Mouse (Mus musculus) MEL (cell line): ENCODE data around the gene Kif26b. TPM values are rescaled to one million over a fixed set of nuclear protein-coding genes. Genes with fewer than 3 reads are reported as not detected.

Source experiments
- DNase-seq: peaks from one replicate; pipeline ENCODE4 v3.0.0; 2011; ENCODE audit warnings: low read depth, low spot score
- H3K27ac ChIP-seq: 2 replicates; pipeline ENCODE4 v1.5.1; 2012; ENCODE audit warnings: low read depth, mild to moderate bottlenecking, control low read depth, low read length, moderate library complexity; ENCODE audit not compliant: control insufficient read depth
- H3K27me3 ChIP-seq, 2 experiments: fragments of 150-350 bp in 1 of 2; sonication (generic) in 1 of 2; 2 replicates each; pipeline ENCODE4 v1.6.1; 2012; ENCODE audit warnings: low read length in 2 of 2, mild to moderate bottlenecking in 2 of 2, improper control_type of control experiment in 1 of 2, moderate library complexity in 1 of 2; ENCODE audit not compliant: insufficient read depth in 2 of 2, control insufficient read depth in 1 of 2
- H3K36me3 ChIP-seq, 2 experiments: 2 replicates each; pipeline ENCODE4 v1.6.1; 2012 to 2014; ENCODE audit warnings: low read length in 2 of 2, improper control_type of control experiment in 1 of 2, inconsistent platforms in 1 of 2, mild to moderate bottlenecking in 1 of 2; ENCODE audit not compliant: insufficient read depth in 2 of 2, control insufficient read depth in 1 of 2
- H3K4me1 ChIP-seq, 2 experiments: fragments of 150-350 bp in 1 of 2; sonication (generic) in 1 of 2; 2 replicates each; pipeline ENCODE4 v1.6.1; 2012; ENCODE audit warnings: low read length in 2 of 2, improper control_type of control experiment in 1 of 2, mild to moderate bottlenecking in 1 of 2; ENCODE audit not compliant: insufficient read depth in 2 of 2, control insufficient read depth in 1 of 2
- H3K4me3 ChIP-seq, 2 experiments: fragments of 150-350 bp in 1 of 2; sonication (generic) in 1 of 2; 2 replicates each; pipeline ENCODE4 v1.5.1; 2012; ENCODE audit warnings: low read depth in 2 of 2, low read length in 2 of 2, mild to moderate bottlenecking in 2 of 2, moderate library complexity in 2 of 2, control low read depth in 1 of 2, improper control_type of control experiment in 1 of 2; ENCODE audit not compliant: control insufficient read depth in 1 of 2, insufficient read depth in 1 of 2
- H3K79me2 ChIP-seq: 2 replicates; pipeline ENCODE4 v1.6.1; 2012; ENCODE audit warnings: mild to moderate bottlenecking, low read length, moderate library complexity; ENCODE audit not compliant: control insufficient read depth, poor library complexity, insufficient read depth
- H3K9ac ChIP-seq: 2 replicates; pipeline ENCODE4 v1.6.1; 2012; ENCODE audit warnings: low read depth, mild to moderate bottlenecking, control low read depth, low read length, moderate library complexity; ENCODE audit not compliant: control insufficient read depth, poor library complexity, severe bottlenecking
- H3K9me3 ChIP-seq: fragments of 150-350 bp; sonication (generic); replicated peaks from 2 replicates; pipeline ENCODE4 v1.6.1; 2012; ENCODE audit warnings: mild to moderate bottlenecking, low read length, improper control_type of control experiment, moderate library complexity; ENCODE audit not compliant: insufficient read depth
- CHD1 ChIP-seq: IDR thresholded peaks from 2 replicates; pipeline ENCODE4 v1.6.1; 2012; ENCODE audit warnings: low read depth, mild to moderate bottlenecking, inconsistent platforms, low read length, improper control_type of control experiment
- CHD2 ChIP-seq: IDR thresholded peaks from 2 replicates; pipeline ENCODE4 v1.6.1; 2011; ENCODE audit warnings: low read length, improper control_type of control experiment
- CTCF ChIP-seq, 3 experiments: IDR thresholded peaks in 2 of 3; conservative IDR thresholded peaks in 1 of 3; 2 replicates each; pipeline ENCODE4 v1.5.1; 2011 to 2012; ENCODE audit warnings: low read length in 3 of 3, low read depth in 2 of 3, mild to moderate bottlenecking in 2 of 3, improper control_type of control experiment in 1 of 3, inconsistent platforms in 1 of 3, mixed read lengths in 1 of 3, moderate library complexity in 1 of 3; ENCODE audit not compliant: control insufficient read depth in 1 of 3, insufficient read depth in 1 of 3, poor library complexity in 1 of 3, severe bottlenecking in 1 of 3
- ELF1 ChIP-seq: IDR thresholded peaks from 2 replicates; pipeline ENCODE4 v1.6.1; 2014; ENCODE audit warnings: low read depth, mild to moderate bottlenecking, inconsistent platforms, low read length, improper control_type of control experiment, moderate library complexity
- EP300 ChIP-seq, 2 experiments: IDR thresholded peaks; 2 replicates each; pipeline ENCODE4 v1.6.1; 2011; ENCODE audit warnings: improper control_type of control experiment in 2 of 2, low read length in 2 of 2, low read depth in 1 of 2, mild to moderate bottlenecking in 1 of 2
- HCFC1 ChIP-seq: IDR thresholded peaks from 2 replicates; pipeline ENCODE4 v1.6.1; 2012; ENCODE audit warnings: low read depth, mild to moderate bottlenecking, inconsistent platforms, low read length, improper control_type of control experiment, moderate library complexity
- JUND ChIP-seq: IDR thresholded peaks from 2 replicates; pipeline ENCODE4 v1.6.1; 2011; ENCODE audit warnings: low read depth, mild to moderate bottlenecking, improper control_type of control experiment, low read length
- MAX ChIP-seq: IDR thresholded peaks from 2 replicates; pipeline ENCODE4 v1.6.1; 2011; ENCODE audit warnings: low read length, improper control_type of control experiment
- MAZ ChIP-seq: IDR thresholded peaks from 2 replicates; pipeline ENCODE4 v1.6.1; 2012; ENCODE audit warnings: low read depth, mild to moderate bottlenecking, inconsistent platforms, low read length, improper control_type of control experiment
- MXI1 ChIP-seq: IDR thresholded peaks from 2 replicates; pipeline ENCODE4 v1.6.1; 2011; ENCODE audit warnings: mild to moderate bottlenecking, low read depth, low read length, improper control_type of control experiment
- NELFE ChIP-seq: IDR thresholded peaks from 2 replicates; pipeline ENCODE4 v1.6.1; 2011; ENCODE audit warnings: low read depth, low read length, improper control_type of control experiment
- RAD21 ChIP-seq: IDR thresholded peaks from 2 replicates; pipeline ENCODE4 v1.6.1; 2011; ENCODE audit warnings: mild to moderate bottlenecking, low read depth, low read length, improper control_type of control experiment
- SIN3A ChIP-seq: IDR thresholded peaks from 2 replicates; pipeline ENCODE4 v1.6.1; 2012; ENCODE audit warnings: low read length, improper control_type of control experiment, inconsistent platforms
- SMC3 ChIP-seq: IDR thresholded peaks from 2 replicates; pipeline ENCODE4 v1.6.1; 2011; ENCODE audit warnings: low read depth, low read length, improper control_type of control experiment
- TBP ChIP-seq: IDR thresholded peaks from 2 replicates; pipeline ENCODE4 v1.8.0; 2011; ENCODE audit warnings: low read depth, low read length, improper control_type of control experiment
- TCF12 ChIP-seq: IDR thresholded peaks from 2 replicates; pipeline ENCODE4 v1.6.1; 2014; ENCODE audit warnings: low read depth, mild to moderate bottlenecking, inconsistent platforms, low read length, improper control_type of control experiment, moderate library complexity
- ZMIZ1 ChIP-seq: IDR thresholded peaks from 2 replicates; pipeline ENCODE4 v1.6.1; 2012; ENCODE audit warnings: low read depth, mild to moderate bottlenecking, inconsistent platforms, low read length, improper control_type of control experiment, moderate library complexity
- polyA plus RNA-seq, 2 experiments: library from polyadenylated mRNA; stranded (reverse) in 1 of 2; unstranded in 1 of 2; fragments of >175 nt in 1 of 2; fragments of >200 nt in 1 of 2; gene quantifications; 2 replicates each; pipeline versions ENCODE4 v1.2.1 to v1.2.4; 2012; ENCODE audit warnings: low replicate concordance in 2 of 2, low read depth in 1 of 2; ENCODE audit not compliant: insufficient read length in 2 of 2, insufficient read depth in 1 of 2, missing spikeins in 1 of 2
- total RNA-seq: library from RNA; depleted of rRNA; stranded (reverse); fragments of 300-350 nt; gene quantifications from 2 replicates; pipeline ENCODE4 v1.2.3, GENCODE M21; 2012

Gene Kif26b
- total and polyA plus RNA-seq, 3 experiments, result 0.08 to 0.50 TPM; not detected in 1

- Histone ChIP-seq H3K9me3 (no peaks in the 10 kb centered on the region), H3K36me3 (no peaks in the 10 kb centered on the region), H3K9ac (no peak overlapping the region)
- TF ChIP-seq JUND (no peak), MXI1 (no peak), CHD2 (no peak), NELFE (no peak)
- TF ChIP-seq, all 39 proteins: peak for 0
- H3K4me3 ChIP-seq, result no peak overlapping the region
- no peaks in the 10 kb centered on the region for H3K79me2 ChIP-seq
- H3K27me3 ChIP-seq, result no peaks in the 10 kb centered on the region
- no peak for DNase-seq
- H3K27ac ChIP-seq, result no peak overlapping the region
- H3K4me1 ChIP-seq, result no peaks in the 10 kb centered on the region
These were observed 199.3 kb downstream of the Kif26b start for GRCm38 (mm10) chr1:178728256-178728655.

GRCm38 (mm10) chr1:178730271-178730670, 201.3 kb downstream of the Kif26b start:
- no peak overlapping the region for H3K4me3 ChIP-seq
- no peaks in the 10 kb centered on the region for H3K4me1 ChIP-seq
- H3K36me3 ChIP-seq, result no peaks in the 10 kb centered on the region
- no peak overlapping the region for H3K27ac ChIP-seq
- TF ChIP-seq CHD2 (no peak), CTCF (IDR thresholded peaks at IDR 0.05 in 2 of 3, conservative IDR thresholded peaks at IDR 0.05 in 1 of 3; ENCODE audit: control insufficient read depth in 1 of 3, insufficient read depth in 1 of 3, low read depth in 2 of 3, low read length in 3 of 3, poor library complexity in 1 of 3, severe bottlenecking in 1 of 3) (no peak), RAD21 (no peak), TBP (no peak), SMC3 (no peak), MAZ (no peak), HCFC1 (no peak)
- no peak for DNase-seq
- H3K9ac ChIP-seq, result no peak overlapping the region
- H3K9me3 ChIP-seq, result no peaks in the 10 kb centered on the region
- H3K79me2 ChIP-seq, result no peaks in the 10 kb centered on the region
- H3K27me3 ChIP-seq, result no peaks in the 10 kb centered on the region

GRCm38 (mm10) chr1:178733035-178733434, 204.1 kb downstream of the Kif26b start:
- DNase-seq, result no peak
- H3K9ac ChIP-seq, result no peak overlapping the region
- H3K36me3 ChIP-seq, result no peaks in the 10 kb centered on the region
- no peak for TF ChIP-seq TCF12
- H3K4me3 ChIP-seq, result no peak overlapping the region
- no peaks in the 10 kb centered on the region for H3K27me3 ChIP-seq
- no peak overlapping the region for H3K27ac ChIP-seq
- no peaks in the 10 kb centered on the region for H3K79me2 ChIP-seq
- no peaks in the 10 kb centered on the region for H3K4me1 ChIP-seq
- H3K9me3 ChIP-seq, result no peaks in the 10 kb centered on the region

GRCm38 (mm10) chr1:178734576-178734975, 205.7 kb downstream of the Kif26b start:
- Histone ChIP-seq H3K9me3 (no peaks in the 10 kb centered on the region), H3K36me3 (no peaks in the 10 kb centered on the region), H3K9ac (no peak overlapping the region), H3K27ac (no peak overlapping the region), H3K4me1 (no peaks in the 10 kb centered on the region), H3K4me3 (no peak overlapping the region), H3K27me3 (no peaks in the 10 kb centered on the region), H3K79me2 (no peaks in the 10 kb centered on the region)
- DNase-seq, result no peak
- TF ChIP-seq ELF1, result no peak
- TF ChIP-seq HCFC1, result no peak
- no peak for TF ChIP-seq EP300 (IDR thresholded peaks at IDR 0.05; ENCODE audit: low read depth in 1 of 2, low read length in 2 of 2)
- no peak for TF ChIP-seq CTCF (IDR thresholded peaks at IDR 0.05 in 2 of 3, conservative IDR thresholded peaks at IDR 0.05 in 1 of 3; ENCODE audit: control insufficient read depth in 1 of 3, insufficient read depth in 1 of 3, low read depth in 2 of 3, low read length in 3 of 3, poor library complexity in 1 of 3, severe bottlenecking in 1 of 3)
- no peak for TF ChIP-seq CHD1
- no peak for TF ChIP-seq CHD2
- no peak for TF ChIP-seq SIN3A
- no peak for TF ChIP-seq TBP
- no peak for TF ChIP-seq MAX
- TF ChIP-seq SMC3, result no peak
- no peak for TF ChIP-seq ZMIZ1
